Mouse (Mus musculus) forebrain, embryonic 11.5 days (tissue): ENCODE results near the gene Slc19a1. TPM values are rescaled to one million over a fixed set of nuclear protein-coding genes. Genes with fewer than 3 reads are reported as not detected.

ENCODE experiments used
- ATAC-seq: fragments of 200-750 bp; cut with Nextera tagmentation; replicated peaks from 2 replicates; pipeline ENCODE4 v1.8.0; 2017; ENCODE audit warnings: moderate TSS enrichment; ENCODE audit not compliant: low FRiP score
- DNase-seq: peaks from one replicate; pipeline ENCODE4 v3.0.0-alpha.2; 2017; ENCODE audit warnings: low spot score
- H3K27ac ChIP-seq: fragments of 300-500 bp; sonication (generic); 2 replicates; pipeline ENCODE4 v1.5.1; 2014; ENCODE audit warnings: low read depth, low read length
- H3K27me3 ChIP-seq: fragments of 300-500 bp; sonication (generic); 2 replicates; pipeline ENCODE4 v1.6.1; 2014; ENCODE audit warnings: mild to moderate bottlenecking, low read length, mixed read lengths; ENCODE audit not compliant: control insufficient read depth, insufficient read depth
- H3K36me3 ChIP-seq: fragments of 300-500 bp; sonication (generic); 2 replicates; pipeline ENCODE4 v1.6.1; 2014; ENCODE audit warnings: mild to moderate bottlenecking, low read length, moderate library complexity, mixed read lengths; ENCODE audit not compliant: control insufficient read depth, insufficient read depth
- H3K4me1 ChIP-seq: fragments of 300-500 bp; sonication (generic); replicated peaks from 2 replicates; pipeline ENCODE4 v1.6.1; 2014; ENCODE audit warnings: low read length, mixed read lengths; ENCODE audit not compliant: control insufficient read depth, insufficient read depth
- H3K4me2 ChIP-seq: fragments of 300-500 bp; sonication (generic); 2 replicates; pipeline ENCODE4 v1.6.1; 2014; ENCODE audit warnings: low read depth, mild to moderate bottlenecking, low read length, moderate library complexity, mixed read lengths; ENCODE audit not compliant: severe bottlenecking
- H3K4me3 ChIP-seq: fragments of 300-500 bp; sonication (generic); 2 replicates; pipeline ENCODE4 v1.5.1; 2014; ENCODE audit warnings: low read depth, low read length
- H3K9ac ChIP-seq: fragments of 300-500 bp; sonication (generic); 2 replicates; pipeline ENCODE4 v1.6.1; 2014; ENCODE audit warnings: low read length
- H3K9me3 ChIP-seq: fragments of 300-500 bp; sonication (generic); 2 replicates; pipeline ENCODE4 v1.6.1; 2016; ENCODE audit warnings: low read length, mixed read lengths; ENCODE audit not compliant: control insufficient read depth
- WGBS: fragments of 180-500 bp; shearing (Covaris S2); extraction: QIAGEN DNeasy Blood & Tissue Kit; methylation state at CpG from one replicate; pipeline ENCODE4 v1.1.7; 2014; 5-methylcytosine and 5-hydroxymethylcytosine counted together
- polyA plus RNA-seq: library from polyadenylated mRNA; unstranded; fragments of >200 nt; fragmentation: Nextera tagmentation; extraction: Ambion mirVana; gene quantifications from 2 replicates; pipeline ENCODE4 v1.2.1, GENCODE M21; 2014

Slc19a1 gene
- polyA plus RNA-seq, 1 experiment from 2014 or later: 34.8 TPM

DNA sequence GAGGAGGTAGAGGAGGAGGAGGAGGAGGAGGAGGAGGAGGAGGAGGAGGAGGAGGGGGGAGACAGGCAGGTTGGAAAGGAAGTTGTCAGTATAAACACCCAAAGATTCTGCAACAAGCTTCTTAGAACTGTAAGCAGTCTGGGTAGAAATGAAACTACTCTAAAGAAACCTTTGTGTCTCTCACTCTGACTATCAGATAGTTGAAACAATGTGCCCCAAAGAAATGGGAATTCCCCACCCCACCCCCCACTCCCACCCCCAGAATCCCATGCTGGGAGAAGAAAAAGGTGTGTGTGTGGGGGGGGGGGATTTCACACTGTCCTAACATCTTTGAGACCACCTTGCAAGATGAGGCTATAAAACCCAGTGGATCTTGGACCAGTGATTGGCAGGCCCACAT, 72.3 kb downstream of the Slc19a1 start:
- Histone ChIP-seq H3K4me2 (no peak overlapping the region), H3K27me3 (no peaks in the 10 kb centered on the region), H3K4me1 (no peaks in the 10 kb centered on the region), H3K9ac (no peak overlapping the region), H3K27ac (no peak overlapping the region), H3K36me3 (no peaks in the 10 kb centered on the region), H3K9me3 (no peaks in the 10 kb centered on the region), H3K4me3 (no peak overlapping the region)
- DNase-seq (no peak), ATAC-seq (no peak)

DNA sequence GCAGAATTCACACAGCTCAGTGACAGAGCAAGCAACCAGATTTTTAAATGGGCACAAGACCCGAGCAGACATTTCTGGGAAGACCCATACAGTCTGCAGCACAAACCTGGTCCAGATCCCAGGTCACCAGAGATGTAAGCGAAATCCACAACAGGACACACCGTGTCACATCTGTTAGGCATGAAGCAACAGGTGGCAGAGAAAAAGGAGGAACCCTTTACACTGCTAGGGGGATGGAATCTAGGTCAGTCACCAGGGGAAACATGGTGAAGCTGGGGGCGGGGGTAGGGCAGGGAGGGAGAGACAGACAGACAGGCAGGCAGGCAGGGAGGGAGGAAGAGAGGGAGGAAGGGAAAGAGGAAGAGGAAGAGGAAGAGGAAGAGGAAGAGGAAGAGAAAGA, 76.1 kb downstream of the Slc19a1 start:
- H3K27ac ChIP-seq: no peak overlapping the region
- ATAC-seq (no peak), DNase-seq (no peak)
- H3K9ac ChIP-seq: no peak overlapping the region
- no peak overlapping the region for H3K4me2 ChIP-seq
- no peaks in the 10 kb centered on the region for H3K27me3 ChIP-seq
- H3K4me1 ChIP-seq: no peaks in the 10 kb centered on the region
- H3K4me3 ChIP-seq: no peak overlapping the region
- H3K9me3 ChIP-seq: no peaks in the 10 kb centered on the region
- WGBS: 84% methylated on average over 4 of the region's 4 CpGs
- H3K36me3 ChIP-seq: no peaks in the 10 kb centered on the region

DNA sequence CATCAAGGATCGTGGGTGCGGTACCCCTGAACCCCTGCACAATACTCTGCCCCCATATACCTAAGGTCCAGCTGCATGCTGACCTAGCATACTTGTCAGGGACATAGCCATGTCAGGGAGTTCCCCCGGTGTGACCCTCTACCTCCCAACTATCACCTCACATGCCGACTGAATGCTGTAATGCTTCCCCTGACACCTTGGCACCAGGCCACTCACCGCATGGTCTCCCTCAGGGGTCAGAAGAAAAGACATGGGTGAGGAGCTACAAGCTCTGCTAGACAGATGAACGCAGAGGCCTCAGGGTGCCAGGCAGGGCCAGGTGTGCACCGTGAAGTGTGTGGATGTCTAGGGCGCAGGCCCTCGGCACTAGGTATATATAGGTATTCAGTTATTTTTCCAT, 78.0 kb downstream of the Slc19a1 start:
- no peak overlapping the region for H3K9ac ChIP-seq
- no peak overlapping the region for H3K27ac ChIP-seq
- DNase-seq (no peak), ATAC-seq (no peak)
- H3K4me3 ChIP-seq: no peak overlapping the region
- H3K4me2 ChIP-seq: no peak overlapping the region
- H3K27me3 ChIP-seq: no peaks in the 10 kb centered on the region
- no peaks in the 10 kb centered on the region for H3K9me3 ChIP-seq
- H3K4me1 ChIP-seq: no peaks in the 10 kb centered on the region
- no peaks in the 10 kb centered on the region for H3K36me3 ChIP-seq
- 96% methylated on average over 9 of the region's 9 CpGs for WGBS

Other genes starting within 250 kb of the Slc19a1 start
- 35.4 and 38.9 TPM in 2 replicates for gene Pcbp3, start 70.4 kb upstream of the Slc19a1 start, polyA plus RNA-seq
- 79.0 and 86.7 TPM in 2 replicates for gene Col18a1, start 134.3 kb downstream of the Slc19a1 start, polyA plus RNA-seq
- 67.0 and 78.0 TPM in 2 replicates for gene Pofut2, start 227.0 kb downstream of the Slc19a1 start, polyA plus RNA-seq